Mouse (Mus musculus): ENCODE data around the gene Rdh8.

DNA sequence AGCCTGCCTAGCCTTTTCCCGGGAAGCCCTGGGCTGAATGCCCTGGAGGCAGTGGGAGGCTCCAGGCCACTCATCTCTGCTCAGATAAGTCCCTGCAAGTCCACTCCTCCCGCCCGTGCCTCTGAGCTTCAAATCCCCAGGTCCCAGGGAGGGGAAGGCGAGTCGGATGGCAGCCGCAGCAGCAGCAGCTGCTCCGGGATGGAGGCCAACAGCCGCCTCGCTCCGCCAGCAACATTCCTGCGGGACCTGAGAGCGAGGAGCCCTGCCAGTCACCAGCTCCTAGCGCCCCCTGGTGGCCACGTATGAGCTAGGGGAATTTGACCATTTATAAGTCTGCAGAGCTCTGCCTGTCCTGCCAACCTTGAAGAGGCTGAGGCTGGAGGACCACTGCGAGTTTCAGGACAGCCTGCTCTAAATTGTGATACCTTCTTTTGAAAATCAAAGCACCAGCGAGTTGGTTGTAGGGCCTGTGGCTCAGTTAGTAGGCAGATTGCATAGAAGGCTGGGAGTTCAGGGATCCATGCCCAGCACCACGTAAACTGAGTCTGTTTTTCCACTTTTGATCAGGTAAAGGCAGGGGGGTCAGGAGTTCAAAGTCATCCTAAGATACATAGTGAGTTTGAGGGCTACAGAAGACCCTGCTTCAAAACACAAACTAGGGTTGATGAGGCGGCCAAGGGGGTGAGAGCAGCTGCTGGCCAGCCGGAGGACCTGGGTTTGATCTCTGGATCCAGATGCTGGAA is 12.8 kb downstream of the Rdh8 start:
- peak; percentile 97 for TF ChIP-seq CTCF (IDR thresholded peaks at IDR 0.05; ENCODE audit: control insufficient read depth, insufficient read depth, insufficient replicate concordance, low read depth, low read length)
- TF ChIP-seq POLR2A (IDR thresholded peaks at IDR 0.05; ENCODE audit: control insufficient read depth, low read depth, low read length) = no peak

All from testis, adult 2 months (tissue).